In genomic region chr16:24420603-24421120, GRCm38 (mm10) we compare ENCODE assay signal across 29 mouse cellular contexts. TPM values are rescaled to one million over a fixed set of nuclear protein-coding genes. Genes with fewer than 3 reads are reported as not detected.
DNase-seq lines count a peak whose midpoint lies in the region; ATAC-seq and TF ChIP-seq lines count a peak whose summit lies in the region.
"Had no signal": no experiment of that assay in that cellular context is flagged by ENCODE, and none has a peak within 500 bp of the region (broad histone marks: within the 10 kb centered on the region; RNA-seq: fewer than 3 reads in every experiment).

No protein-coding gene starts in this region.

- intact Hi-C loops in heart, adult 2 months (cut with DNase I) = no loop called here

- H3K9me3 ChIP-seq in liver, embryonic 11.5 days (ENCODE audit: control insufficient read depth, low read length) = no peaks in the 10 kb centered on the region
- H3K9me3 ChIP-seq: embryonic facial prominence, embryonic 10.5 days; embryonic facial prominence, embryonic 15.5 days; forebrain, embryonic 13.5 days; heart, embryonic 13.5 days; limb, embryonic 12.5 days; midbrain, embryonic 15.5 days had no signal

- TF ChIP-seq POLR2A in liver, adult 2 months (IDR thresholded peaks at IDR 0.05; ENCODE audit: extremely low read depth, insufficient read depth, low read length) = no peak
- no peak for TF ChIP-seq POLR2A in heart, adult 2 months (IDR thresholded peaks at IDR 0.05; ENCODE audit: insufficient read depth, low read depth, low read length)

- H3K79me2 ChIP-seq in liver, adult 2 months (ENCODE audit: control insufficient read depth, insufficient read depth, low read length) = peaks cover 11% of the 10 kb centered on the region; the same call in 1 of the 2 replicates
- H3K79me2 ChIP-seq in heart, adult 2 months (replicated peaks; ENCODE audit: control insufficient read depth, insufficient read depth, low read length) = peaks cover 6% of the 10 kb centered on the region

- no peak for TF ChIP-seq CTCF in liver, adult 2 months (IDR thresholded peaks at IDR 0.05; ENCODE audit: low read depth, low read length)
- no peak for TF ChIP-seq CTCF in heart, adult 2 months (IDR thresholded peaks at IDR 0.05)

- peak overlapping the region; percentile 96 for H3K27ac ChIP-seq in liver, adult 2 months (replicated peaks; ENCODE audit: insufficient read depth, low read depth, low read length)
- H3K27ac ChIP-seq in liver, embryonic 11.5 days (ENCODE audit: low read depth, low read length) = no peak overlapping the region
- no peak overlapping the region for H3K27ac ChIP-seq in heart, adult 2 months
- H3K27ac ChIP-seq: embryonic facial prominence, embryonic 10.5 days; embryonic facial prominence, embryonic 15.5 days; forebrain, embryonic 13.5 days; hindbrain, embryonic 14.5 days; limb, embryonic 12.5 days; liver, embryonic 14.5 days; midbrain, embryonic 15.5 days had no signal

- 0 out of 2 replicates have a peak overlapping the region, but pooled peaks have one; percentile 33 for H3K9ac ChIP-seq in liver, adult 2 months (ENCODE audit: low read depth, low read length)
- no peak overlapping the region for H3K9ac ChIP-seq in liver, embryonic 11.5 days (ENCODE audit: low read depth, low read length)
- no peak overlapping the region for H3K9ac ChIP-seq in heart, adult 2 months (ENCODE audit: low read depth, low read length)
- H3K9ac ChIP-seq: embryonic facial prominence, embryonic 15.5 days; forebrain, embryonic 13.5 days; heart, embryonic 13.5 days; hindbrain, embryonic 14.5 days; limb, embryonic 12.5 days; liver, embryonic 14.5 days; midbrain, embryonic 15.5 days had no signal

- no peaks in the 10 kb centered on the region for H3K36me3 ChIP-seq in liver, adult 2 months (ENCODE audit: control insufficient read depth, insufficient read depth, low read length)
- H3K36me3 ChIP-seq in liver, embryonic 11.5 days (ENCODE audit: control insufficient read depth, insufficient read depth, low read length) = 0 out of 2 replicates have a peak, but pooled peaks cover 2% of the 10 kb centered on the region
- peaks cover 15% of the 10 kb centered on the region for H3K36me3 ChIP-seq in heart, adult 2 months (ENCODE audit: control insufficient read depth, insufficient read depth, low read length)
- H3K36me3 ChIP-seq: G1E; midbrain, embryonic 15.5 days had no signal

- WGBS in liver, adult 2 months = 22% methylated on average over 5 of the region's 5 CpGs
- WGBS in liver, embryonic 11.5 days = 63% methylated on average over 5 of the region's 5 CpGs
- WGBS in heart, adult 2 months = 50% methylated on average over 5 of the region's 5 CpGs

- no peak overlapping the region for H3K4me3 ChIP-seq in liver, adult 2 months (ENCODE audit: insufficient read depth, low read depth, low read length)
- H3K4me3 ChIP-seq in liver, embryonic 11.5 days (ENCODE audit: low read depth, low read length) = no peak overlapping the region
- H3K4me3 ChIP-seq in heart, adult 2 months = no peak overlapping the region
- H3K4me3 ChIP-seq: embryonic facial prominence, embryonic 10.5 days; embryonic facial prominence, embryonic 15.5 days; forebrain, embryonic 13.5 days; heart, embryonic 13.5 days; limb, embryonic 12.5 days; midbrain, embryonic 15.5 days had no signal

- DNase-seq in adrenal gland, adult 2 months = peak; percentile 57
- DNase-seq in adrenal gland, postnatal 14 days = no peak
- peak; percentile 99 for DNase-seq in liver, adult 2 months (ENCODE audit: extremely low read depth, low read depth, low spot score)
- no peak for DNase-seq in liver, embryonic 11.5 days (ENCODE audit: low spot score)
- peak; percentile 77 for DNase-seq in lung, postnatal 36 days
- no peak for DNase-seq in lung, postnatal 14 days
- no peak for DNase-seq in heart, adult 2 months
- DNase-seq: cerebellum, adult 18-20 months; cerebellum, postnatal 10 days; gastrocnemius, postnatal 14 days; heart, postnatal 10 days; kidney, adult 11 months; kidney, postnatal 14 days; layer of hippocampus, adult 9-11 months; lung, postnatal 4 days; spleen, adult 18-20 months; thymus, adult 18-20 months; thymus, postnatal 25 days had no signal

- H3K4me1 ChIP-seq in liver, adult 2 months (ENCODE audit: control insufficient read depth, insufficient read depth, low read length) = peaks cover 23% of the 10 kb centered on the region
- peaks cover 8% of the 10 kb centered on the region for H3K4me1 ChIP-seq in liver, embryonic 11.5 days (replicated peaks; ENCODE audit: control insufficient read depth, insufficient read depth, low read length)
- peaks cover 22% of the 10 kb centered on the region for H3K4me1 ChIP-seq in heart, adult 2 months (ENCODE audit: control insufficient read depth, insufficient read depth, low read length)

- no peak for TF ChIP-seq EP300 in heart, adult 2 months (IDR thresholded peaks at IDR 0.05; ENCODE audit: insufficient read depth, low read depth, low read length)

- no peak for ATAC-seq in liver, embryonic 11.5 days (replicated peaks; ENCODE audit: low FRiP score)
- ATAC-seq in megakaryocyte progenitor cell, adult 5-6 weeks (replicated peaks; ENCODE audit: poor library complexity) = 0 out of 2 replicates have a peak, but pooled peaks have one; percentile 17
- ATAC-seq: forebrain, embryonic 13.5 days; inflammation-experienced regulatory T-cells, adult 6 months; midbrain, embryonic 15.5 days had no signal

- no peak overlapping the region for H3K4me2 ChIP-seq in liver, embryonic 11.5 days
- H3K4me2 ChIP-seq: embryonic facial prominence, embryonic 15.5 days; forebrain, embryonic 13.5 days; heart, embryonic 13.5 days; hindbrain, embryonic 14.5 days; limb, embryonic 12.5 days; midbrain, embryonic 15.5 days had no signal

- H3K27me3 ChIP-seq in liver, adult 2 months (ENCODE audit: control insufficient read depth, insufficient read depth, low read length) = no peaks in the 10 kb centered on the region
- no peaks in the 10 kb centered on the region for H3K27me3 ChIP-seq in liver, embryonic 11.5 days (replicated peaks; ENCODE audit: control insufficient read depth, insufficient read depth, low read length)
- H3K27me3 ChIP-seq in heart, adult 2 months (ENCODE audit: control insufficient read depth, insufficient read depth, low read length) = no peaks in the 10 kb centered on the region
- H3K27me3 ChIP-seq: embryonic facial prominence, embryonic 15.5 days; forebrain, embryonic 13.5 days; heart, embryonic 13.5 days; limb, embryonic 12.5 days; midbrain, embryonic 15.5 days had no signal

RNA-seq across cellular contexts. Expression of gene Lpp, which starts 27.4 kb away (rescaled TPM):
- 10 to 100 TPM; 35.1 to 94.8 TPM for total RNA-seq in adrenal gland, adult 2 months (2021)
- 15.0 and 32.3 TPM in 2 replicates for polyA plus RNA-seq in adrenal gland, adult 2 months (2012; rRNA removed)
- total RNA-seq in adrenal gland, postnatal 14 days (2021) = 56.7 and 61.6 TPM in 2 replicates
- 23.0 and 25.9 TPM in 2 replicates for total RNA-seq in liver, adult 2 months (2014; rRNA removed)
- polyA plus RNA-seq in liver, adult 2 months (2012; rRNA removed) = 7.5 and 11.4 TPM in 2 replicates
- 19.5 and 21.2 TPM in 2 replicates for polyA plus RNA-seq in liver, embryonic 11.5 days (2014; fragmentation: Nextera tagmentation; extraction: Ambion mirVana)
- total RNA-seq in megakaryocyte progenitor cell, adult 5-6 weeks (2015) = 2.5 and 3.8 TPM in 2 replicates
- 1.2 and 1.3 TPM in 2 replicates for total RNA-seq in megakaryocyte progenitor cell, adult 5-6 weeks (2017)
- total RNA-seq in heart, adult 2 months (2021) = 10 to 100 TPM; 23.6 to 25.1 TPM
- 7.7 and 14.3 TPM in 2 replicates for polyA plus RNA-seq in heart, adult 2 months (2012; rRNA removed)
- polyA plus RNA-seq: G1E had no signal

Comparison
In these comparisons a context has a peak if more than half of its experiments do, and no peak if none do; other contexts are left out.
1. DNase-seq: peak in adrenal gland, adult 2 months (single experiment), liver, adult 2 months (single experiment) and lung, postnatal 36 days (single experiment); none in adrenal gland, postnatal 14 days (single experiment), liver, embryonic 11.5 days (single experiment), lung, postnatal 14 days (single experiment) and heart, adult 2 months (0 of 2).